Mouse (Mus musculus) ES-E14 (cell line): ENCODE measurements around the gene Pidd1. TPM values are rescaled to one million over a fixed set of nuclear protein-coding genes. Genes with fewer than 3 reads are reported as not detected.

Experiments used
- DNase-seq: peaks from one replicate; pipeline ENCODE4 v3.0.0-alpha.2; 2013; ENCODE audit warnings: low read depth, low spot score
- H3K27ac ChIP-seq: 2 replicates; pipeline ENCODE4 v1.5.1; 2012; ENCODE audit warnings: low read depth, mild to moderate bottlenecking, low read length, moderate library complexity, mixed read lengths; ENCODE audit not compliant: poor library complexity, insufficient read depth, severe bottlenecking
- H3K36me3 ChIP-seq: 2 replicates; pipeline ENCODE4 v1.6.1; 2012; ENCODE audit warnings: mild to moderate bottlenecking, low read length, moderate library complexity, mixed read lengths; ENCODE audit not compliant: control insufficient read depth, poor library complexity, insufficient read depth, severe bottlenecking
- H3K4me1 ChIP-seq, 2 experiments: fragments of 150-350 bp in 1 of 2; sonication (generic) in 1 of 2; 2 replicates each; pipeline ENCODE4 v1.6.1; 2012; ENCODE audit warnings: low read length in 2 of 2, mild to moderate bottlenecking in 1 of 2, mixed read lengths in 1 of 2; ENCODE audit not compliant: control insufficient read depth in 2 of 2, insufficient read depth in 2 of 2, poor library complexity in 1 of 2
- H3K4me3 ChIP-seq, 2 experiments: fragments of 150-350 bp in 1 of 2; sonication (generic) in 1 of 2; 2 replicates each; pipeline ENCODE4 v1.5.1; 2012; ENCODE audit warnings: low read length in 2 of 2, low read depth in 1 of 2, mild to moderate bottlenecking in 1 of 2, mixed read lengths in 1 of 2; ENCODE audit not compliant: insufficient read depth in 1 of 2, poor library complexity in 1 of 2, severe bottlenecking in 1 of 2
- H3K9ac ChIP-seq: 2 replicates; pipeline ENCODE4 v1.6.1; 2012; ENCODE audit warnings: low read depth, mild to moderate bottlenecking, low read length, mixed read lengths; ENCODE audit not compliant: poor library complexity, insufficient read depth, severe bottlenecking
- H3K9me3 ChIP-seq: fragments of 150-350 bp; sonication (generic); 2 replicates; pipeline ENCODE4 v1.6.1; 2012; ENCODE audit warnings: low read depth, mild to moderate bottlenecking, low read length; ENCODE audit not compliant: control insufficient read depth, insufficient read depth
- CHD2 ChIP-seq: IDR thresholded peaks from 2 replicates; pipeline ENCODE4 v1.6.1; 2014; ENCODE audit warnings: mild to moderate bottlenecking, low read depth, low read length, inconsistent platforms
- HCFC1 ChIP-seq: IDR thresholded peaks from 2 replicates; pipeline ENCODE4 v1.6.1; 2012; ENCODE audit warnings: low read length, inconsistent platforms, borderline replicate concordance; ENCODE audit not compliant: insufficient read depth
- MAFK ChIP-seq: IDR thresholded peaks from 2 replicates; pipeline ENCODE4 v1.6.1; 2014; ENCODE audit warnings: mild to moderate bottlenecking, low read depth, low read length, inconsistent platforms; ENCODE audit not compliant: insufficient read depth
- ZC3H11A ChIP-seq: IDR thresholded peaks from 2 replicates; pipeline ENCODE4 v1.6.1; 2012; ENCODE audit warnings: low read depth, mild to moderate bottlenecking, inconsistent platforms, low read length, borderline replicate concordance
- ZNF384 ChIP-seq: IDR thresholded peaks from 2 replicates; pipeline ENCODE4 v1.6.1; 2012; ENCODE audit warnings: low read depth, low read length, inconsistent platforms
- in situ Hi-C, 2 experiments: fragments of 600-800 bp; cut with MboI; formaldehyde crosslinking; loops; one replicate each; pipeline ENCODE4 v1.15.1; 2025; ENCODE audit warnings: low sequenced_read_pairs in 2 of 2, inconsistent platforms in 1 of 2; ENCODE audit not compliant: unreplicated experiment in 2 of 2
- total RNA-seq: library from RNA; depleted of rRNA; stranded (reverse); fragments of 300-350 nt; gene quantifications from 2 replicates; pipeline ENCODE4 v1.2.3, GENCODE M21; 2012

Pidd1 gene
- total RNA-seq, 1 experiment, result 23.4 TPM

DNA sequence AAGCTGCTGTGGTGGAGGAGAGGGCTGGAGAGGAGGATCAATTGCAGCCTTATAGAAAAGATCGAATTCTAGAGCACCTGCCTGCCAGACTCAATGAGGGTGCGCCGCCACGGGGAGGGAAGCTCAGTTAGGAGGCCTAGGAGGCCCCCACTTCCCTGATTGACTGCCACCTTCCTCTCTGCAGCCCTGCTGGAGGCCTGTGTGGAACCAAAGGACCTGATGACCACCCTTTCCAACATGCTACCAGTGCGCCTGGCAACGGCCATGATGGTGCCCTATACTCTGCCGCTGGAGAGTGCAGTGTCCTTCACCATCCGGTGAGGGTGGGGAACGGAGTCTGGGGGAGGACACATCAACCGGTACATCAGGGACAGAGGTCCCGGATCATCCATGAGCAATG is 14.8 kb upstream of the Pidd1 start:
- Histone ChIP-seq H3K4me1 (peaks cover 2 to 31% of the 10 kb centered on the region in 2 experiments; a peak in 3 of 4 replicates), H3K27ac (no peak overlapping the region)

DNA sequence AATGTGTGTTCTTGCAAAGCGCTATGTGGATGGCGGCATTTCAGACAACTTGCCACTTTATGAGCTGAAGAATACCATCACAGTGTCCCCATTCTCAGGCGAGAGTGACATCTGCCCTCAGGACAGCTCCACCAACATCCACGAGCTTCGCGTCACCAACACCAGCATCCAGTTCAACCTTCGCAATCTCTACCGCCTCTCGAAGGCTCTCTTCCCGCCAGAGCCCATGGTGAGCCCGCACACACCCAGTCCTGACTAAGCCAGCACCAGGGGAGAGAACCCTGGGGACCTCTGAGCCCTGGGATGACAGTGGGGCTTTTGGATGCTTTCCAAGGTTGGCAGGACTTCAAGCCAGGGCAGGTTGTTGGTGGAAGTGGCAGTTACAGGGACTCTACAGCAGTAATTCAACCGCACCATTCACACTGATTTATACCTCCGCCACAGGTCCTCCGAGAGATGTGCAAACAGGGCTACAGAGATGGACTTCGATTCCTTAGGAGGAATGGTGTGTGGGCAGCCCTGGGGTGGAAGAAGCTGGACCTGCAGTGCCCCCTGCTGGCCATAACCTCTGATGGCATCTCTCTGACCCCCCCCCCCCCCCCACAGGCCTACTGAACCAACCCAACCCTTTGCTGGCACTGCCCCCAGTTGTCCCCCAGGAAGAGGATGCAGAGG is 14.3 kb upstream of the Pidd1 start:
- H3K9me3 ChIP-seq, result no peaks in the 10 kb centered on the region
- no peak overlapping the region for H3K9ac ChIP-seq
- TF ChIP-seq HCFC1, result no peak
- TF ChIP-seq ZNF384, result no peak
- no peak for TF ChIP-seq CHD2
- no peak for TF ChIP-seq ZC3H11A
- no peak for TF ChIP-seq MAFK
- H3K4me3 ChIP-seq, result no peak overlapping the region
- in situ Hi-C loops, result no loop called here
- no peaks in the 10 kb centered on the region for H3K36me3 ChIP-seq
- DNase-seq, result no peak
- H3K27ac ChIP-seq, result no peak overlapping the region
- H3K4me1 ChIP-seq, result peaks cover 2 to 31% of the 10 kb centered on the region in 2 experiments; a peak in 3 of 4 replicates

More for the DNA sequence above, 14.8 kb upstream of the Pidd1 start:
- H3K9ac ChIP-seq, result no peak overlapping the region
- TF ChIP-seq CHD2, result no peak
- no peaks in the 10 kb centered on the region for H3K9me3 ChIP-seq
- DNase-seq, result no peak
- H3K4me3 ChIP-seq, result no peak overlapping the region
- H3K36me3 ChIP-seq, result no peaks in the 10 kb centered on the region
- in situ Hi-C loops, result no loop called here

DNA sequence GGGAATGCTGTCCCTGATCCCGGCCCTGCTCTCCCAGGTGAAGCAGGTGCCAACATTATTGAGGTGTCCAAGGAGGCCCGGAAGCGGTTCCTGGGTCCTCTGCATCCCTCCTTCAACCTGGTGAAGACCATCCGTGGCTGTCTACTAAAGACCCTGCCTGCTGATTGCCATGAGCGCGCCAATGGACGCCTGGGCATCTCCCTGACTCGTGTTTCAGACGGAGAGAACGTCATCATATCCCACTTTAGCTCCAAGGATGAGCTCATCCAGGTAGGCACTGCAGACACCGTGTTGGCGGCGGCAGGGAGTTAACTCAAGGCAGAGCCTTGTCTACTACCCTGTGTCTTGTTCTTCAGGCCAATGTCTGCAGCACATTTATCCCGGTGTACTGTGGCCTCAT is 13.4 kb upstream of the Pidd1 start:
- no peaks in the 10 kb centered on the region for H3K36me3 ChIP-seq
- no peak for TF ChIP-seq HCFC1
- no peak for TF ChIP-seq CHD2
- no peak for TF ChIP-seq MAFK
- TF ChIP-seq ZNF384, result no peak
- no peak for TF ChIP-seq ZC3H11A
- H3K4me1 ChIP-seq, result peaks cover 1 to 29% of the 10 kb centered on the region in 2 experiments; a peak in 3 of 4 replicates
- H3K4me3 ChIP-seq, result no peak overlapping the region
- H3K9ac ChIP-seq, result no peak overlapping the region
- in situ Hi-C loops, result no loop called here
- no peaks in the 10 kb centered on the region for H3K9me3 ChIP-seq
- DNase-seq, result no peak
- no peak overlapping the region for H3K27ac ChIP-seq

DNA sequence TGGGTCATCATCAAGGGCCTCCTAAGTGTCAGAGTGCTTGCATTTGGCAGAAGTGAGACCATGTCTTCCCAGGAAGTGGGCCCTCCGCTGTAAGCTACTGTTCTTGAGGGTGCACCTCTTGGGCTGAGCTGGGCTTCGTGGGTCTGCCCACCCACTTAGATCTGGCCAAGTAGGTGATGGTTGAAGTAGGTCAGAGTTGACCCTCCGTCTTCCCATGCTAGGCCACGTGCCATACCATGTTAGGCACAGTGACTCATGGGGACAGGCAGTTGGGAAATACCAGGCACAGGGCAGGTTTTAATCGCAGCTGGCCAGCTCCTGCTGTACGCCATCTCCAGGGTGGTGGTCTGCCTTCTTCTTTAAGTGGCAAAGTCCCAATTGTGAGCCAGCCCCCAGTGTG is 12.9 kb upstream of the Pidd1 start:
- Histone ChIP-seq H3K36me3 (peaks cover 4% of the 10 kb centered on the region), H3K9ac (no peak overlapping the region), H3K4me1 (peaks cover 0 to 27% of the 10 kb centered on the region in 2 experiments; a peak in 3 of 4 replicates), H3K4me3 (no peak overlapping the region), H3K27ac (no peak overlapping the region), H3K9me3 (no peaks in the 10 kb centered on the region)
- DNase-seq, result no peak
- TF ChIP-seq CHD2 (no peak), HCFC1 (no peak), ZNF384 (no peak), ZC3H11A (no peak), MAFK (no peak)
- in situ Hi-C loops, result no loop called here
